Mouse (Mus musculus): ENCODE measurements around the gene Ubap2l.

The Ubap2l gene

GRCm38 (mm10) chr3:90052351-90053241, at the start of gene Ubap2l:
Ubap2l (minus strand) TSS chr3:90052628.
- peak; percentile 90 to 95 for DNase-seq

- no peak for DNase-seq
These were observed 49.2 kb upstream of the Ubap2l start for GRCm38 (mm10) chr3:90101673-90102072.

- DNase-seq, result no peak
These were observed 48.6 kb upstream of the Ubap2l start for GRCm38 (mm10) chr3:90101010-90101409.

- no peak for DNase-seq
These were observed 45.5 kb upstream of the Ubap2l start for GRCm38 (mm10) chr3:90097928-90098327.

GRCm38 (mm10) chr3:90094453-90094852, 42.0 kb upstream of the Ubap2l start:
- DNase-seq, result no peak

- DNase-seq, result no peak
These were observed 38.5 kb upstream of the Ubap2l start for GRCm38 (mm10) chr3:90090892-90091291.

GRCm38 (mm10) chr3:90088617-90089016, 36.2 kb upstream of the Ubap2l start:
- no peak for DNase-seq

GRCm38 (mm10) chr3:90086068-90086467, 33.6 kb upstream of the Ubap2l start:
- no peak for DNase-seq

GRCm38 (mm10) chr3:90085281-90085680, 32.9 kb upstream of the Ubap2l start:
- DNase-seq, result no peak

GRCm38 (mm10) chr3:90084790-90085189, 32.4 kb upstream of the Ubap2l start:
- no peak for DNase-seq

GRCm38 (mm10) chr3:90083698-90084324, 31.4 kb upstream of the Ubap2l start:
- DNase-seq, result no peak

- DNase-seq, result peak; percentile 22 to 38
These were observed 30.6 kb upstream of the Ubap2l start for GRCm38 (mm10) chr3:90083034-90083433.

- no peak for DNase-seq
These were observed 29.2 kb upstream of the Ubap2l start for GRCm38 (mm10) chr3:90081365-90082240.

- DNase-seq, result no peak
These were observed 28.1 kb upstream of the Ubap2l start for GRCm38 (mm10) chr3:90080498-90080863.

- peak; percentile 15 to 31 for DNase-seq
These were observed 27.5 kb upstream of the Ubap2l start for GRCm38 (mm10) chr3:90079763-90080497.

GRCm38 (mm10) chr3:90079133-90079762, 26.8 kb upstream of the Ubap2l start:
- DNase-seq, result peak; percentile 84 to 88

GRCm38 (mm10) chr3:90078224-90078623, 25.8 kb upstream of the Ubap2l start:
- DNase-seq, result no peak

GRCm38 (mm10) chr3:90076921-90077716, 24.7 kb upstream of the Ubap2l start:
- DNase-seq, result peak; percentile 77 to 85

- DNase-seq, result no peak
These were observed 19.9 kb upstream of the Ubap2l start, which contains the start of gene Tpm3 for GRCm38 (mm10) chr3:90072294-90072693. Tpm3 (plus strand) TSS chr3:90072649.

GRCm38 (mm10) chr3:90069688-90070087, 17.3 kb upstream of the Ubap2l start:
- no peak for DNase-seq

- no peak for DNase-seq
These were observed 15.4 kb upstream of the Ubap2l start for GRCm38 (mm10) chr3:90067851-90068250.
